Mouse (Mus musculus) cerebellum, adult 8-10 months (tissue): ENCODE measurements at regions not wholly inside any gene's neighbourhood (a gene's known extent, or its start where the extent isn't known, plus 50 kb on each side); places are given as distances from the start of the nearest gene placed in this dataset.

Experiments
- DNase-seq: peaks from one replicate; pipeline ENCODE4 v3.0.0; 2022

GRCm38 (mm10) chr11:8220618-8221017 lies 443.7 kb downstream of the Tns3 start:
- DNase-seq, result no peak

- DNase-seq, result no peak
Observed at GRCm38 (mm10) chr11:8219911-8220310, 444.4 kb downstream of the Tns3 start.

- DNase-seq, result no peak
Observed at GRCm38 (mm10) chr11:8215634-8216033, 448.7 kb downstream of the Tns3 start.

- peak; percentile 8 for DNase-seq
Observed at GRCm38 (mm10) chr11:8214305-8214903, 449.9 kb downstream of the Tns3 start.

- no peak for DNase-seq
Observed at GRCm38 (mm10) chr11:8213130-8213529, 451.2 kb downstream of the Tns3 start.

- DNase-seq, result no peak
Observed at GRCm38 (mm10) chr11:8212714-8213113, 451.6 kb downstream of the Tns3 start.

GRCm38 (mm10) chr11:8209041-8209440 lies 455.3 kb downstream of the Tns3 start:
- no peak for DNase-seq

GRCm38 (mm10) chr11:8199293-8199692 lies 465.0 kb downstream of the Tns3 start:
- DNase-seq, result no peak
